ENCODE assay signal across 7 mouse cellular contexts in the genomic region with DNA sequence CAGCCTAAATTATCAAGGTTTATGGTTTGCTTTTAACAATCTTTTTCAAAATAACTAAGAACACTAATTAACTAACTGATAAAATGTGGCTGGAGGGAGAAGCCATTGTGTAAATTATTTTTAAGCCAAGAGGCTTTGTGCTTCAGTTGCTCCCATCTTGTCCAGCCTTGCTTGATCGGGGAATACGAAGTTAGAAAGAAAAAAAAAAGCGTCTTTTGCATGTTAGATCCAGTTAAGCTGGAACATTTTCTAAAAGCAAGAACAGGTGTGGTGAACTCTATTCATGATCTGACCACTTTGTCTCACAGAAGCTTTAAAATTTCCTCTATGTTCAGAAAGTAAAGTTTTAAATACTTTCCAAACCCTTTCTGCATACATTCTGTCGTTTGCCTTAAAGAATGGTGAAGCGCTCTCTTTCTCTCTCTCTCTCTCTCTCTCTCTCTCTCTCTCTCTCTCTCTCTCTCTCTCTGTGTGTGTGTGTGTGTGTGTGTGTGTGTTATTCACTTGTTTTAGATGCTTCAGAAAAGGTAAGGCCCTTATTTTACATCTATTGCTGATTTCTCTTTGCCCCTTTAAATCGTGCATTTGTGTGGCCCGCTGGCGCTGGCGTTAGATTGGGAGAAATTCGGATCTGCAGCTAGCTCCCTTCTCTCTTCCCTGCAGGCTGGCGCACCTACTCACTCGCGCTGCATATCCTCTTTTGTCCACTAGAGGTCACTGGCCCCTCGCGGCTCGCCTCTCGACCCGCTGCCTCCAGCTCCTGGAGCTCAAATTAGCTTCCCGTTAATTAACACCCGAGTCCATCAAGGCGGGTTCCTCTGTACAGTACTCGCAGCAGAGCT.
DNase-seq lines count a peak whose midpoint lies in the region; ATAC-seq and TF ChIP-seq lines count a peak whose summit lies in the region.

No protein-coding gene starts in this region.

- peaks cover 56% of the 10 kb centered on the region for H3K27me3 ChIP-seq in intestine, embryonic 16.5 days (replicated peaks; ENCODE audit: control insufficient read depth, insufficient read depth, low read length)
- H3K27me3 ChIP-seq in midbrain, embryonic 12.5 days: peaks cover 53% of the 10 kb centered on the region
- H3K27me3 ChIP-seq in small intestine, adult 2 months (ENCODE audit: control insufficient read depth, insufficient read depth, low read length): peaks cover 48% of the 10 kb centered on the region

- TF ChIP-seq POLR2A in small intestine, adult 2 months (IDR thresholded peaks at IDR 0.05; ENCODE audit: low read depth, low read length): no peak

- TF ChIP-seq CTCF in small intestine, adult 2 months (IDR thresholded peaks at IDR 0.05; ENCODE audit: extremely low read depth, insufficient read length, insufficient replicate concordance, low read depth, low read length): peak; percentile 94

- no peaks in the 10 kb centered on the region for H3K4me1 ChIP-seq in intestine, embryonic 16.5 days (ENCODE audit: control insufficient read depth, insufficient read depth, low read length)
- H3K4me1 ChIP-seq in midbrain, embryonic 12.5 days: peaks cover 11% of the 10 kb centered on the region
- H3K4me1 ChIP-seq in small intestine, adult 2 months (ENCODE audit: control insufficient read depth, insufficient read depth, insufficient read length, low read length): no peaks in the 10 kb centered on the region

- peak; percentile 76 for DNase-seq in adrenal gland, adult 18-20 months (ENCODE audit: low spot score in 2 of 2)
- DNase-seq in embryo, embryonic 10.5 days (ENCODE audit: low spot score): peak; percentile 91
- DNase-seq in gastrocnemius, postnatal 4 days (ENCODE audit: low spot score in 2 of 2): peak; percentile 52 to 74
- DNase-seq in left cerebral cortex, postnatal 25 days (ENCODE audit: low spot score in 2 of 2): peak; percentile 95 to 98

- no peaks in the 10 kb centered on the region for H3K9me3 ChIP-seq in intestine, embryonic 16.5 days (ENCODE audit: control insufficient read depth, low read length)
- H3K9me3 ChIP-seq in midbrain, embryonic 12.5 days: no peaks in the 10 kb centered on the region

- H3K27ac ChIP-seq in intestine, embryonic 16.5 days (ENCODE audit: low read length): no peak overlapping the region
- peak overlapping the region; percentile 86 for H3K27ac ChIP-seq in midbrain, embryonic 12.5 days (replicated peaks)
- H3K27ac ChIP-seq in small intestine, adult 2 months (ENCODE audit: insufficient read depth, low read depth, low read length): no peak overlapping the region

- ATAC-seq in intestine, embryonic 16.5 days: peak; percentile 88
- peak; percentile 84 for ATAC-seq in midbrain, embryonic 12.5 days (ENCODE audit: low FRiP score, low read depth)

- H3K36me3 ChIP-seq in intestine, embryonic 16.5 days (ENCODE audit: control insufficient read depth, insufficient read depth, low read length): no peaks in the 10 kb centered on the region
- no peaks in the 10 kb centered on the region for H3K36me3 ChIP-seq in midbrain, embryonic 12.5 days
- no peaks in the 10 kb centered on the region for H3K36me3 ChIP-seq in small intestine, adult 2 months (ENCODE audit: control insufficient read depth, insufficient read depth, low read length)

- WGBS in intestine, embryonic 16.5 days: 1% methylated on average over 22 of the region's 22 CpGs
- under 1% methylated on average over 22 of the region's 22 CpGs for WGBS in midbrain, embryonic 12.5 days
- 2% methylated on average over 22 of the region's 22 CpGs for WGBS in small intestine, adult 2 months

- H3K4me2 ChIP-seq in intestine, embryonic 16.5 days (ENCODE audit: low read depth, low read length): no peak overlapping the region
- peak overlapping the region; percentile 68 for H3K4me2 ChIP-seq in midbrain, embryonic 12.5 days (replicated peaks)

- no peak overlapping the region for H3K4me3 ChIP-seq in intestine, embryonic 16.5 days (ENCODE audit: low read length)
- peak overlapping the region; percentile 92 for H3K4me3 ChIP-seq in midbrain, embryonic 12.5 days
- H3K4me3 ChIP-seq in small intestine, adult 2 months (ENCODE audit: low read depth, low read length): no peak overlapping the region

- no peak overlapping the region for H3K9ac ChIP-seq in intestine, embryonic 16.5 days (ENCODE audit: low read depth, low read length)
- H3K9ac ChIP-seq in midbrain, embryonic 12.5 days (replicated peaks): peak overlapping the region; percentile 73

- intact Hi-C loops in left cerebral cortex, postnatal 25 days (cut with DNase I): loop anchor here (2.0 to 10.0 kb wide), 8 partner anchors 192 to 1932 kb away; a partner anchor contains a TSS
